Mouse (Mus musculus) embryonic facial prominence, embryonic 15.5 days (tissue): ENCODE measurements around the gene Bloc1s4. TPM values are rescaled to one million over a fixed set of nuclear protein-coding genes. Genes with fewer than 3 reads are reported as not detected.

Source experiments
- ATAC-seq: fragments of 200-750 bp; cut with Nextera tagmentation; 2 replicates; pipeline ENCODE4 v1.8.0; 2017; ENCODE audit warnings: low read depth, moderate TSS enrichment; ENCODE audit not compliant: insufficient number of reproducible peaks, low FRiP score, low TSS enrichment
- H3K27ac ChIP-seq: fragments of 300-500 bp; sonication (generic); replicated peaks from 2 replicates; pipeline ENCODE4 v1.5.1; 2015; ENCODE audit warnings: mild to moderate bottlenecking, inconsistent platforms
- H3K27me3 ChIP-seq: fragments of 300-500 bp; sonication (generic); 2 replicates; pipeline ENCODE4 v1.6.1; 2015; ENCODE audit warnings: inconsistent platforms
- H3K36me3 ChIP-seq: fragments of 300-500 bp; sonication (generic); 2 replicates; pipeline ENCODE4 v1.6.1; 2015; ENCODE audit warnings: mild to moderate bottlenecking, inconsistent platforms
- H3K4me1 ChIP-seq: fragments of 300-500 bp; sonication (generic); 2 replicates; pipeline ENCODE4 v1.6.1; 2015; ENCODE audit warnings: inconsistent platforms
- H3K4me2 ChIP-seq: fragments of 300-500 bp; sonication (generic); replicated peaks from 2 replicates; pipeline ENCODE4 v1.6.1; 2015; ENCODE audit warnings: mild to moderate bottlenecking, inconsistent platforms
- H3K4me3 ChIP-seq: fragments of 300-500 bp; sonication (generic); replicated peaks from 2 replicates; pipeline ENCODE4 v1.5.1; 2015; ENCODE audit warnings: mild to moderate bottlenecking, inconsistent platforms
- H3K9ac ChIP-seq: fragments of 300-500 bp; sonication (generic); 2 replicates; pipeline ENCODE4 v1.6.1; 2015; ENCODE audit warnings: inconsistent platforms
- H3K9me3 ChIP-seq: fragments of 300-500 bp; sonication (generic); replicated peaks from 2 replicates; pipeline ENCODE4 v1.6.1; 2016; ENCODE audit warnings: inconsistent platforms
- WGBS: fragments of 180-500 bp; shearing (Covaris S2); methylation state at CpG from one replicate; pipeline ENCODE4 v1.1.7; 2015; 5-methylcytosine and 5-hydroxymethylcytosine counted together
- polyA plus RNA-seq: library from polyadenylated mRNA; unstranded; fragments of >200 nt; fragmentation: Nextera tagmentation; extraction: Ambion mirVana; gene quantifications from 2 replicates; pipeline ENCODE4 v1.2.1, GENCODE M21; 2015

Bloc1s4 gene
- polyA plus RNA-seq, 1 experiment from 2014 or later: 31.2 TPM

- H3K4me2 ChIP-seq: no peak overlapping the region
- no peaks in the 10 kb centered on the region for H3K36me3 ChIP-seq
- no peaks in the 10 kb centered on the region for H3K9me3 ChIP-seq
- ATAC-seq: no peak; the same call in 1 of the 2 replicates
- 48% methylated on average over 16 of the region's 16 CpGs for WGBS
- H3K4me3 ChIP-seq: no peak overlapping the region
- no peaks in the 10 kb centered on the region for H3K4me1 ChIP-seq
- no peaks in the 10 kb centered on the region for H3K27me3 ChIP-seq
- H3K9ac ChIP-seq: no peak overlapping the region
- H3K27ac ChIP-seq: no peak overlapping the region
These were observed 9.4 kb downstream of the Bloc1s4 start for GRCm38 (mm10) chr5:36738799-36739615.

DNA sequence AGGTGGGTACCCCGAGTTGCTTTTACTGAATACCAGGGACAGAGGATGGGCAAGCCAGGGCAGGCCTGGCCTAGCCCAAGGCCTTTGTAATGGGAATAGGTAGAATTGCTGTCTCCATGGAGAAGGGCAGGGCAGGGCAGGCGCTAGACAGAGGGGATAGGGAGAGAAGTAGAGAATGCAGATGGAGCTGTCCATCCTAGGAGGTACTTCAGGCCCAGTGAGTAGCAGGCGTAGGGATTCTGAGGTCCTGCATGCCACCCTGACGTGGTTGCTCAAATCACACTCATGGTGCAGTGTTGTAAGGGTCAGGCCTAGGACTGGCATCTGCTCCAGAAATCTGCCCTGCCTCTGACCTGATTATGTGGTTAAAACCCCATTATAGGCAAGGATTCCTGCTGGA is 10.7 kb downstream of the Bloc1s4 start:
- Histone ChIP-seq H3K27me3 (no peaks in the 10 kb centered on the region), H3K9ac (no peak overlapping the region), H3K9me3 (no peaks in the 10 kb centered on the region), H3K36me3 (no peaks in the 10 kb centered on the region), H3K4me2 (no peak overlapping the region), H3K27ac (no peak overlapping the region), H3K4me3 (no peak overlapping the region), H3K4me1 (no peaks in the 10 kb centered on the region)
- WGBS: 52% methylated on average over 4 of the region's 4 CpGs
- ATAC-seq: no peak

- no peak overlapping the region for H3K27ac ChIP-seq
- ATAC-seq: no peak
- WGBS: 69% methylated on average over 8 of the region's 8 CpGs
- H3K9ac ChIP-seq: no peak overlapping the region
- H3K36me3 ChIP-seq: no peaks in the 10 kb centered on the region
- no peaks in the 10 kb centered on the region for H3K27me3 ChIP-seq
- H3K4me1 ChIP-seq: no peaks in the 10 kb centered on the region
- H3K4me2 ChIP-seq: no peak overlapping the region
- H3K9me3 ChIP-seq: no peaks in the 10 kb centered on the region
- H3K4me3 ChIP-seq: no peak overlapping the region
These were observed 12.4 kb downstream of the Bloc1s4 start for GRCm38 (mm10) chr5:36736009-36736408.

GRCm38 (mm10) chr5:36735106-36735505 is 13.3 kb downstream of the Bloc1s4 start:
- no peak overlapping the region for H3K4me3 ChIP-seq
- H3K4me2 ChIP-seq: no peak overlapping the region
- H3K9me3 ChIP-seq: no peaks in the 10 kb centered on the region
- H3K27ac ChIP-seq: no peak overlapping the region
- no peaks in the 10 kb centered on the region for H3K4me1 ChIP-seq
- H3K9ac ChIP-seq: no peak overlapping the region
- no peaks in the 10 kb centered on the region for H3K27me3 ChIP-seq
- WGBS: 72% methylated on average over 6 of the region's 6 CpGs
- H3K36me3 ChIP-seq: no peaks in the 10 kb centered on the region
- ATAC-seq: no peak

DNA sequence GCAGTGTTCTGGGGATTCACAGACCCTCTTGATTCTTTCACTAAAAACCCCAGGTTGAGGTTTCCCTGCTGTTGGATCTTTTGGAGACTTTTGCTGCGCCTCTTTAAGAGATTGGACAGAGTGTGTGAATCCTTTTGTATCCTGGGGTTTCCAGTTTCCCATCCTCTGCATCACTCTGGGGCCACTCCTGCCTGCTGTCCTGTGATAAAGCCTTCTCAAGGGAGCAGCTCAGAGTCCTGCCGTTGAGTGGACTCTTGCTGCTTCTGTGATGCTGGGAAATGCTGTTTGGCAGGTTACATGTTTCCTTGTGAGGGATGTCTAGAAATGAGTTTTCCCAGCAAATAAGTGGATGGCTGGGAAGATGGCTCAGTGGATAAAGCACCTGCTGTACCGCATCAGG is 15.0 kb downstream of the Bloc1s4 start:
- 72% methylated on average over 3 of the region's 3 CpGs for WGBS
- ATAC-seq: no peak
- Histone ChIP-seq H3K36me3 (no peaks in the 10 kb centered on the region), H3K4me1 (no peaks in the 10 kb centered on the region), H3K9ac (no peak overlapping the region), H3K4me3 (no peak overlapping the region), H3K9me3 (no peaks in the 10 kb centered on the region), H3K27me3 (no peaks in the 10 kb centered on the region), H3K4me2 (no peak overlapping the region), H3K27ac (no peak overlapping the region)

GRCm38 (mm10) chr5:36731901-36732652 is 16.4 kb downstream of the Bloc1s4 start:
- Histone ChIP-seq H3K36me3 (no peaks in the 10 kb centered on the region), H3K9ac (no peak overlapping the region), H3K9me3 (no peaks in the 10 kb centered on the region), H3K4me1 (no peaks in the 10 kb centered on the region), H3K4me2 (no peak overlapping the region), H3K27me3 (no peaks in the 10 kb centered on the region), H3K4me3 (no peak overlapping the region), H3K27ac (no peak overlapping the region)
- WGBS: 60% methylated on average over 7 of the region's 7 CpGs
- no peak for ATAC-seq

DNA sequence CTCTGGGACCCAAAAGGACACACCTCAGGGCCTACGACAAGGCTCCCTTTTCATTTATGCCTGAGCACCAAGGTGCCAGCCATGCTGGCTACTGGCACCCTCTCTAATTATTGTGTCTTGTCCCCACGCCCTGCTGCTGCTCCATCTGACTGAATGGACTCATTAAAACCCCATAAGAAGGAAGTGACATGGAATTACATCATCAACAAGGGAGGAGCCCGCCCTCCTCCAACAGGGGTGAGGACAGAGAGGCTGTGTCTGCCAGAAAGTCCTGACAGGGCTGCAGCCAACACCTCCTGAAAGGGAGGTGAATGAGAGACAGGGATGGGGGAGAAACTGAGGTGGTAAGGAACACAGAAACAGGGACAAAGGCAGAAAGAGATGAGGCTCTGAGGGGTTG is 17.8 kb downstream of the Bloc1s4 start:
- Histone ChIP-seq H3K4me1 (no peaks in the 10 kb centered on the region), H3K27me3 (no peaks in the 10 kb centered on the region), H3K9ac (no peak overlapping the region), H3K27ac (no peak overlapping the region), H3K9me3 (no peaks in the 10 kb centered on the region), H3K4me3 (no peak overlapping the region), H3K36me3 (no peaks in the 10 kb centered on the region), H3K4me2 (no peak overlapping the region)
- no peak for ATAC-seq
- WGBS: 60% methylated on average over 3 of the region's 3 CpGs

- no peak overlapping the region for H3K4me2 ChIP-seq
- H3K4me3 ChIP-seq: no peak overlapping the region
- H3K27ac ChIP-seq: no peak overlapping the region
- no peaks in the 10 kb centered on the region for H3K9me3 ChIP-seq
- WGBS: 89% methylated on average over 2 of the region's 2 CpGs
- no peaks in the 10 kb centered on the region for H3K27me3 ChIP-seq
- H3K36me3 ChIP-seq: no peaks in the 10 kb centered on the region
- no peaks in the 10 kb centered on the region for H3K4me1 ChIP-seq
- no peak for ATAC-seq
- H3K9ac ChIP-seq: no peak overlapping the region
These were observed 18.5 kb downstream of the Bloc1s4 start for GRCm38 (mm10) chr5:36729923-36730322.

DNA sequence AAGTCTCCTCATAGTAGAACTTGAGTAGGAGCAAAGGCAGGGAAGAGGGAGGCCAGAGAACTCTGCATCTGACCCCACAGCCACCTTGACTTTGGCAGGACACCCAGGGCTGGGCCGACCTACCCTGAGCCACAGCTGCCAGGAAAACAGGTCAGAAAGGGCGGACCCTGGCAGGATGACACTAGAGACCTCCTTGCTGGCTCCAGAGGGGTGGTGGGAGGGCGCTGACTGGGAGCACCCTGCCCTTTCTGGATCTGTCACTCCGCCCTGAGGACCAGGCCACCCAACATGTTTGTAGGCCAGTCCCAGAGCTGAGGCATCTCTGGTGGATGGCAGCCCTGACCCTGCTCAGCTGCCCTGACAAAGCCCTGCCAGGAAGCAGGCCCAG is 19.4 kb downstream of the Bloc1s4 start:
- 73% methylated on average over 4 of the region's 4 CpGs for WGBS
- H3K4me3 ChIP-seq: no peak overlapping the region
- H3K27me3 ChIP-seq: no peaks in the 10 kb centered on the region
- H3K4me2 ChIP-seq: no peak overlapping the region
- H3K9ac ChIP-seq: no peak overlapping the region
- ATAC-seq: no peak
- H3K4me1 ChIP-seq: no peaks in the 10 kb centered on the region
- no peaks in the 10 kb centered on the region for H3K36me3 ChIP-seq
- no peaks in the 10 kb centered on the region for H3K9me3 ChIP-seq
- H3K27ac ChIP-seq: no peak overlapping the region

GRCm38 (mm10) chr5:36728403-36729085 is 19.9 kb downstream of the Bloc1s4 start:
- no peaks in the 10 kb centered on the region for H3K27me3 ChIP-seq
- WGBS: 68% methylated on average over 8 of the region's 8 CpGs
- no peak for ATAC-seq
- H3K4me1 ChIP-seq: no peaks in the 10 kb centered on the region
- H3K36me3 ChIP-seq: no peaks in the 10 kb centered on the region
- no peak overlapping the region for H3K27ac ChIP-seq
- H3K4me2 ChIP-seq: no peak overlapping the region
- no peak overlapping the region for H3K4me3 ChIP-seq
- no peaks in the 10 kb centered on the region for H3K9me3 ChIP-seq
- no peak overlapping the region for H3K9ac ChIP-seq

DNA sequence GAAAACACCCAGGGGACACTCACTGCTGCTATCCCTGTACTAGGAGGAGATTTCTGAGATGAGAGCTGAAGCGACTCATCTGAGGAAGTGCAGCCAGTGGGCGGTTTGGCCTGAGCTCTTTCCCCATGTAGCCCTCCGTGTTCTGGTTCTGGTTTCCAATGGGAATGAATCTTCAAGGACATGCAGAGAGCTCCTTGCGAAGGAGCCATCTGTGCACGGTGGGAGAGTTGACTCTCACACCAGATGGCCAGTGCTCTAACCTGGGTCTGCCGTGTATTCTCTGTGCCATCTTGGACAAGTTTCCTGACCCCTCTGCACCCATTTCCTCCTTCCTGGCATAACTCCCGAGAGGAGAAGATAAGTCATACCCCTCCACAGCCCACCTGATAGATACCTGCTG is 20.7 kb downstream of the Bloc1s4 start:
- H3K4me3 ChIP-seq: no peak overlapping the region
- no peaks in the 10 kb centered on the region for H3K4me1 ChIP-seq
- no peaks in the 10 kb centered on the region for H3K36me3 ChIP-seq
- H3K27me3 ChIP-seq: no peaks in the 10 kb centered on the region
- H3K9me3 ChIP-seq: no peaks in the 10 kb centered on the region
- no peak overlapping the region for H3K4me2 ChIP-seq
- ATAC-seq: no peak
- no peak overlapping the region for H3K27ac ChIP-seq
- WGBS: 73% methylated on average over 7 of the region's 7 CpGs
- no peak overlapping the region for H3K9ac ChIP-seq
